Mouse (Mus musculus): Measurements from ENCODE around the gene Dgat2. TPM values are rescaled to one million over a fixed set of nuclear protein-coding genes. Genes with fewer than 3 reads are reported as not detected.

Dgat2 gene
- total and polyA plus RNA-seq, 3 experiments, result 1.6 to 2.8 (median 1.7) TPM

DNA sequence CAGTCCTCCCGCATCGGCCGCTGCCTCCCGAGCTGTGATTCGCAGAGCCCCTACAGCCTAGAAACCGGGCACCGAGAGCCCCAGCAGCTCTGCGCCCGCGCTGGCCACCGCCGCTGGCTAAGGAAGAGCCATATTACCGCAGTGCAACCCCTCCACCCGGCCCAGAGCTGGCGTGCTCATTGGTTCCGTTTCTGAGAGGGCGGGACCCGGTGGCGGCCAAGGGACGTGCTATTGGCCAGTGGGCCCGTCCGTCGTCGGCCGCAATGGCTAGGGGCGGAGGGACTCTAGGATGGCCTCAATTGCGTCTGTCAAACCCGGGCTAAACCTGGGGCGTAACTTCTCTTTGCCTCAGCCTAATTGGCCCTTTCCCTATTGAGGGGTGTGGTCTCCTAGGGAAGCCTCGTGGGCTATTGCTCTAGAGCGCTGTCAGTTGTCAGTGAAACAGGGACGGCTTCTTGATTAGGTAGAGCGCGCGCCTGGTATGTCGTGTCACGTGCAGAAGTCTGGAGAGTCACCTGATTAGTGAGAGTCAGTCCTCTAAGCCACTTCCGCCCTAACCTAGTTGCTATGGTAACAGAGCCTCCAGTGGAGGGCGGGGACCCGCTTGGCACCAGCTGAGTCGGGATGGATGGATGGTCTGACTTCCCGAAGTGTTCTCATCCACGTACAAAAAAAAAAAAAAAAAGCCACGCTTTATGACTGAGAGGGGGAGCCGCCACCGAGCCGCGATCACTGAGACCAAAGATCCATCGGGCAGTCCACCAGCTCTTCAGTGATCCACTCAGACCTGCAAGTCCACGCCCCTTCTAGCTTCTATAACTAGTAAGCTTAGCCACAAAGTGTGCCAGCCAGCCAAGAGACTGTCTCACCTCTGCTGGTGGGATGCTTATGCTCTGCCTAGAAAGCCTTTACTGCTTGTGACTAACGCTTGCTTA lies 41.3 kb downstream of the Dgat2 start, which contains the start of gene Uvrag:
Uvrag (minus strand) TSS at position 158 of the 935 bp plus-strand sequence.
- in situ Hi-C loops (cut with MboI; ENCODE audit: low pct_ligation_motif_present, low pct_unique_long_range_greater_than_20kb, low sequenced_read_pairs), result no loop called here
- Histone ChIP-seq H3K4me2 (ENCODE audit: insufficient read depth, low read depth, poor library complexity, severe bottlenecking) (peak within 1 kb of the TSS; percentile 97), H3K4me1 (ENCODE audit: control insufficient read depth in 1 of 2, insufficient read depth in 2 of 2) (peaks cover 12 to 60% of the 10 kb centered on the region in 2 experiments), H3K4me3 (replicated peaks in 1 of 3; ENCODE audit: low read depth in 2 of 3, low read length in 2 of 3, poor library complexity in 1 of 3) (peak within 1 kb of the TSS; percentile 92 to 97 (median 96)), H3K79me2 (replicated peaks; ENCODE audit: control insufficient read depth, extremely low read depth, insufficient read depth, poor library complexity, severe bottlenecking) (peaks cover 9% of the 10 kb centered on the region), H3K27ac (ENCODE audit: insufficient read depth, low read depth) (peak within 1 kb of the TSS; percentile 23; the same call in 1 of the 2 replicates), H3K27me3 (replicated peaks) (no peaks in the 10 kb centered on the region), H3K9me3 (replicated peaks; ENCODE audit: low read length) (no peaks in the 10 kb centered on the region), H3K36me3 (replicated peaks in 1 of 2; ENCODE audit: control insufficient read depth in 1 of 2, insufficient read depth in 1 of 2, low read length in 1 of 2) (peaks cover 0 to 15% of the 10 kb centered on the region in 2 experiments), H3K9ac (ENCODE audit: insufficient read depth, low read depth) (peak within 1 kb of the TSS; percentile 83)
- dilution Hi-C loops (cut with MboI; ENCODE audit: extremely low pct_ligation_motif_present, extremely low pct_unique_long_range_greater_than_20kb, low sequenced_read_pairs), result no loop called here
- peak; percentile 100 for DNase-seq (ENCODE audit: extremely low read depth)
- TF ChIP-seq ZKSCAN1 (IDR thresholded peaks at IDR 0.05; ENCODE audit: borderline replicate concordance, low read depth, low read length) (no peak), E2F4 (IDR thresholded peaks at IDR 0.05; ENCODE audit: insufficient replicate concordance, low read depth, low read length) (peak; percentile 30; the same call in 1 of the 2 replicates), POLR2AphosphoS2 (IDR thresholded peaks at IDR 0.05; ENCODE audit: low read depth, low read length) (no peak), UBTF (IDR thresholded peaks at IDR 0.05; ENCODE audit: low read depth, low read length) (no peak), HCFC1 (IDR thresholded peaks at IDR 0.05; ENCODE audit: low read depth, low read length) (peak; percentile 81), ZC3H11A (IDR thresholded peaks at IDR 0.05; ENCODE audit: low read depth, low read length) (no peak), CHD2 (IDR thresholded peaks at IDR 0.05; ENCODE audit: low read length) (peak; percentile 92), USF1 (IDR thresholded peaks at IDR 0.05; ENCODE audit: low read depth, low read length) (peak; percentile 97), RCOR1 (conservative IDR thresholded peaks at IDR 0.05; ENCODE audit: low read depth, low read length) (0 out of 2 replicates have a peak, but pooled peaks have one; percentile 37), MYC (IDR thresholded peaks at IDR 0.05; ENCODE audit: low read depth, low read length) (peak; percentile 73; the same call in 1 of the 2 replicates), RAD21 (IDR thresholded peaks at IDR 0.05; ENCODE audit: low read depth, low read length) (no peak), SMC3 (IDR thresholded peaks at IDR 0.05; ENCODE audit: low read depth, low read length) (no peak), CHD1 (IDR thresholded peaks at IDR 0.05; ENCODE audit: low read depth, low read length) (no peak), EP300 (IDR thresholded peaks at IDR 0.05; ENCODE audit: low read length) (no peak), MAX (IDR thresholded peaks at IDR 0.05; ENCODE audit: low read length) (peak; percentile 98), ZNF384 (IDR thresholded peaks at IDR 0.05; ENCODE audit: low read depth, low read length) (no peak), CTCF (conservative IDR thresholded peaks at IDR 0.05 in 1 of 2, IDR thresholded peaks at IDR 0.05 in 1 of 2; ENCODE audit: low read depth in 2 of 2, low read length in 2 of 2) (no peak), TCF12 (IDR thresholded peaks at IDR 0.05; ENCODE audit: low read depth, low read length) (peak; percentile 87), JUN (IDR thresholded peaks at IDR 0.05; ENCODE audit: insufficient read depth, low read depth, low read length) (no peak), BHLHE40 (IDR thresholded peaks at IDR 0.05; ENCODE audit: low read depth, low read length) (peak; percentile 100), MAZ (IDR thresholded peaks at IDR 0.05; ENCODE audit: low read depth, low read length) (peak; percentile 83; the same call in 1 of the 2 replicates), MXI1 (IDR thresholded peaks at IDR 0.05; ENCODE audit: low read depth, low read length) (peak; percentile 96), NRF1 (IDR thresholded peaks at IDR 0.05; ENCODE audit: low read depth, low read length) (peak; percentile 58), USF2 (conservative IDR thresholded peaks at IDR 0.05; ENCODE audit: low read depth, low read length) (peak; percentile 95), ZMIZ1 (IDR thresholded peaks at IDR 0.05; ENCODE audit: low read depth, low read length) (peak; percentile 86), NELFE (IDR thresholded peaks at IDR 0.05; ENCODE audit: low read depth, low read length) (peak; percentile 87), PAX5 (IDR thresholded peaks at IDR 0.05; ENCODE audit: low read length) (no peak), KAT2A (IDR thresholded peaks at IDR 0.05; ENCODE audit: insufficient replicate concordance, low read length) (peak; percentile 43; the same call in 1 of the 2 replicates), MAFK (IDR thresholded peaks at IDR 0.05; ENCODE audit: insufficient replicate concordance, low read length) (no peak), IRF4 (IDR thresholded peaks at IDR 0.05; ENCODE audit: low read depth, low read length) (peak; percentile 67; the same call in 1 of the 2 replicates), SIN3A (IDR thresholded peaks at IDR 0.05; ENCODE audit: low read length) (peak; percentile 99), TBP (conservative IDR thresholded peaks at IDR 0.05; ENCODE audit: low read depth, low read length) (0 out of 2 replicates have a peak, but pooled peaks have one; percentile 30), POLR2A (IDR thresholded peaks at IDR 0.05; ENCODE audit: low read depth, low read length) (peak; percentile 81), MEF2A (IDR thresholded peaks at IDR 0.05; ENCODE audit: borderline replicate concordance, low read depth, low read length) (peak; percentile 48; the same call in 1 of the 2 replicates), JUND (conservative IDR thresholded peaks at IDR 0.05; ENCODE audit: low read depth, low read length) (no peak), ETS1 (conservative IDR thresholded peaks at IDR 0.05; ENCODE audit: low read depth, low read length) (peak; percentile 87), GABPA (IDR thresholded peaks at IDR 0.05; ENCODE audit: insufficient replicate concordance, low read depth, low read length) (no peak), ELF1 (IDR thresholded peaks at IDR 0.05; ENCODE audit: low read depth, low read length) (peak; percentile 94)

Data from CH12.LX (cell line).